Mouse (Mus musculus) frontal cortex, adult 2 months (tissue): Measurements from ENCODE around the gene Gm10203. TPM values are rescaled to one million over a fixed set of nuclear protein-coding genes. Genes with fewer than 3 reads are reported as not detected.

Experiments
- DNase-seq, 2 experiments: peaks; one replicate each; pipeline ENCODE4 v3.0.0; 2022; ENCODE audit warnings: low spot score in 1 of 2; ENCODE audit errors: extremely low spot score in 1 of 2
- polyA plus RNA-seq: library from polyadenylated mRNA; depleted of rRNA; stranded (reverse); fragments of >200 nt; gene quantifications from 2 replicates; pipeline ENCODE4 v1.2.3, GENCODE M21; 2012; rRNA removed

Gene Gm10203
- polyA plus RNA-seq, 1 experiment: not detected

DNA sequence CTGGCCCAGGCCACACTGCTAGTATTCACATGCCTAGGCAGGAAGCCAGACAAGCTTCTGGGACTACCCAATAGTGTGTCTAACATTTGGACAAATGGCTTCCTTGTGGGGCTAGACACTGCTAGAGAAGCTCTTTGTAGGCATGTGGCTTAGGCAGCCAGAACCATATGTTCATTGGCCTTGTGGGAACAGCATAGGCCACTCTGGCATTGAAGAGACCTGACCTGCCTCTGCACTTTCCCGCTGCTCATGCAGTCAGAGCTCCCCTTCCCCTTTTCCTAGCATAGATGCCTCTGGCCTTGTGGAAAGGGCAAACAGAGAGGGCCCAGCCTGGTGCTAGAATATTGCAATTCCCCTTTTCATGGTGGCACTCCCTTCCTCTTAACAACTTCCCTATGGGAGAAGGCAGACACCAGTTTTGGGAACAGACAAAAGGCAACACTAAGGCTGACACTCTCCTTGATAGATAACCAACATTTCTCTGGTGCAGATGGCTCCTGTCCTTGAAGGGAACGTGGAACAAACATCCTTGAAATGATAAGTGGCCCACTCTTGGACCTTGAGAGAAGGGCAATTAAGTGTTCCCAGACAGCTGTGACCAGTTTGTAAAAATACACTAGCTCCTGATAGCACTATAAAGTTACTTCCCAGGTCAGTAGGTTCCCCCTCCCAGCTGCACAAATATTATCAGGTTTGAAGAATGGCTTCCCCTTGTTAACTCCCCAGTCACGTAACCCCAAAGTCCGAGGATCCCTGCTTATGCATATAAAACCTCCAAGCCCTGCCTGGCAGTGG lies 44.1 kb downstream of the Gm10203 start:
- peak in 1 of 2 experiments; percentile 13 for DNase-seq

DNA sequence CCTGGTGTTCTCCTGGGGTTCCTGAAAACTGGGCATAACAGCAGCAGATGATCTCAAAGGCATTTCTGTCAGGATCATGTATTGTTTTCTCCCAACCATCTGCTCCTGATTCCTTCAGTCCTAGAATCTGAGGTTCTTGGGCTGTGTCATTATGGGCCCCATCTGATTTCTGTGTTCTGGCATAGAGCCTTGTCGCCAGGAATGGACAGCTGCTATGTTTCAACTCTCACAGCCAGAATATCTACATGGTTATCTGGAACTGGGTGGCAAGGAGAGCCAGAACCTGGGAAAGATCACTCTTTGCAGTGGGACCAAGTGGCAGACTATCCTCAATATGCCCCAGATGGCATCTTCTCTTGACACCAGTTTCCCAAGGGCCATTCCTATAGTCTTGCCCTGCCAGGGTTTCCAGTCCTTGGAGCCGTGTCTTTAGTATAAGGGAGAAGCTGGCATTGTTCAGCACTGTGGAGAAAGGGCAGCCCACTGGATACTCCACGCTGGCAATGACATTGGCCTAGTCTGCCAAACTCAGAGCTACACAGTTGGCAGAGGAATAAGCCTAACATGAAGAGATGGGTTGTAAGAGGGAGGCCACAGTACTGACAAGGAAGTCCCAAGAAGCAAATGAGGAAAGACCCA lies 45.1 kb downstream of the Gm10203 start:
- DNase-seq: no peak

DNA sequence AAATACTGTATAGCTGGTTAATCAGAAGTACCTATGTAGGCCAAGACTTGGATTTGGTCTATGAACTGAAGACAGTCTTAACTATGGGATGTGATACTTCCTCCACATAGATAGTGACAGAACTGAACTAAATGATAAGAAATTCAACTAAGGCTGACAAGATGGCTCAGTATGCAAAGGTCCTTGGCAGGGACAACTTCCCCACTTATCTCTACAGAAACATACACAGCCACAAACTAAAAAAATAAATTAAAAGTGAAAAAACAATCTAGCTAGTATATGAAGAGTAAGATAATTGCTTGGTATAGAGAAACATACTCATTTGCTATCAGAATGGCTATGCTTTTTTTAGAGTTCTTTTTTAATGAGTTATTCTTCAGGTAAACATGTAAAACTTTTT lies 49.1 kb downstream of the Gm10203 start:
- DNase-seq: no peak

Other genes starting within 250 kb of the Gm10203 start
- 18.4 and 19.4 TPM in 2 replicates for gene Caprin2, start 233.9 kb upstream of the Gm10203 start, polyA plus RNA-seq
- gene Sinhcaf, start 183.7 kb upstream of the Gm10203 start, polyA plus RNA-seq: 2.3 and 2.7 TPM in 2 replicates
- 23.1 and 24.1 TPM in 2 replicates for gene Dennd5b, start 28.5 kb upstream of the Gm10203 start, polyA plus RNA-seq
- gene Etfbkmt, start 9.7 kb downstream of the Gm10203 start, polyA plus RNA-seq: 5.6 and 6.2 TPM in 2 replicates
- 26.6 and 32.6 TPM in 2 replicates for gene Amn1, start 58.5 kb downstream of the Gm10203 start, polyA plus RNA-seq
- 6.3 and 6.7 TPM in 2 replicates for gene Resf1, start 179.2 kb downstream of the Gm10203 start, polyA plus RNA-seq